Mouse (Mus musculus) layer of hippocampus, adult 9-11 months (tissue): ENCODE data around the gene Enpp7.
A peak's percentile ranks its signal among the peaks of the same experiment; 100 is the strongest.

ENCODE experiments used
- DNase-seq: peaks from one replicate; pipeline ENCODE4 v3.0.0; 2022

Enpp7 gene

DNA sequence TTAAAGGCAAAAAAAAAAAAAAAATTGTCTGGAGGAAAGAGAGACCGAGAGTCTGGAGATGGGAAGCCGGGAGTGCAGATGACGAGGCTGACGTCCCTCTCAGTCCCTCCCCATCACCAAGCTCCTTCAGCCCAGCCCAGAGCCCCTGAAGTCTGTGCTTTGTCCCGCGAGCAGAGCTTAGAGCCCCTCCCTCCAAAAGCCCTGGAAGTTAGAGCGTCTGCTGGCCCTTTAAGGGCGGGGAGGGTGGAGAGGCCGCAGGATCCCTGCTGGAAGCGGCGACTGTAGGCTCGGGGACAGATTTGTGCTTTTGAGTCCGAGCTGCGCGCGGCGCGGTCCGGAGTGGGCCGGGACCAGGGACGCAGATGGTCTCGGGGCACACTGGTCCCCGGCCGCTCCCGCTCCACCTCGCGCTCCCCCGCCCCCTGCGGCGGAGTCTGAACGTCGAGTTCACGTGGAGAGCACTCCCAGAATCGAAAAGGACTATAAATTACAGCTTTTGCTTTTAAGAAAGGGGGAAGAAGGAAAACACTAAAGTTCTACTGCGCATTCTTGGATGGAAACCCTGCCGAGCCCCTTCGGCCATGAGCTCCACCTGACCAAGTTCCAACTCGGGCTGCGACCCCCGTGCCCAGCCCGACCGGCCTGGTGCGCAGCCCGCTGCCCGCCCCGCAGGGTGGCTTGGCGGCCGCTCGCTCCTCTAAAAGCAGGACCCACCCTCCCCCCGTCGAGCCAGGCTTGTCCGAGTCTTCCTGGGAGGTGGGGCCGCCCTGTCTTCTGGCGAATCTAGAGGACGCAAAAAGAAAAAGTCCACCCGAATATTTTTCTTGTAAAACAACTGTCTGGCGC, 49.2 kb downstream of the Enpp7 start:
- no peak for DNase-seq

DNA sequence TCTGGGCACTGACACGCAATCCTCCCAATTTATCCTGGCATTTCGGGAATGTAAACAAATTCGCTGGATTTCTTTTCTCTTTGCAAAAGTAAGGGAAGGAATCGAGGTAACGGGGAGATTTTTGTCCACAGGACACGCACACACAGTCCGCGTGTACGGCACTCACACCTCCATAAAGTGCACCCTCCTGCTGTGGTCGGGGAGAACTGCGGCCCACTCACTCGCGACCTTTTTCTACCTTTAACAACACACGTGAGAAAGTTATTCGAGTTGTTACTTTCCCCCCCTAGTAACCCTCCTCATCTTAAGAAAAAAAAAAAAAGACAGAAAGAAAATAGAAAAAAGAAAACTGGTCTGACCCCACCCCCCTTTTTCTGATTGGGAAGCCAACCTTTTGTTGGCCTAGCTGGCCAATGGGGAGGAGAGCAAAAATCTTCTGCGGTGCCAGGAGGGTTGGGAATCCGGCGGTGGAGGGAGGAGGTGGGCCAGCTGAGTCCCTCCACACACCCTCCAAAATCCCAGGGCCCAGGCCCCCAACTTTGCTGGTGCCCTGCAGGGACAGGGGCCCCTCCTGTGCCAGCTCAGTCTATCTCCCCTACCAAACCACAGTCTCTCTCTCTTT, 49.9 kb downstream of the Enpp7 start:
- no peak for DNase-seq

- DNase-seq = no peak
These were observed 50.9 kb downstream of the Enpp7 start for GRCm38 (mm10) chr11:119038744-119039484.

DNA sequence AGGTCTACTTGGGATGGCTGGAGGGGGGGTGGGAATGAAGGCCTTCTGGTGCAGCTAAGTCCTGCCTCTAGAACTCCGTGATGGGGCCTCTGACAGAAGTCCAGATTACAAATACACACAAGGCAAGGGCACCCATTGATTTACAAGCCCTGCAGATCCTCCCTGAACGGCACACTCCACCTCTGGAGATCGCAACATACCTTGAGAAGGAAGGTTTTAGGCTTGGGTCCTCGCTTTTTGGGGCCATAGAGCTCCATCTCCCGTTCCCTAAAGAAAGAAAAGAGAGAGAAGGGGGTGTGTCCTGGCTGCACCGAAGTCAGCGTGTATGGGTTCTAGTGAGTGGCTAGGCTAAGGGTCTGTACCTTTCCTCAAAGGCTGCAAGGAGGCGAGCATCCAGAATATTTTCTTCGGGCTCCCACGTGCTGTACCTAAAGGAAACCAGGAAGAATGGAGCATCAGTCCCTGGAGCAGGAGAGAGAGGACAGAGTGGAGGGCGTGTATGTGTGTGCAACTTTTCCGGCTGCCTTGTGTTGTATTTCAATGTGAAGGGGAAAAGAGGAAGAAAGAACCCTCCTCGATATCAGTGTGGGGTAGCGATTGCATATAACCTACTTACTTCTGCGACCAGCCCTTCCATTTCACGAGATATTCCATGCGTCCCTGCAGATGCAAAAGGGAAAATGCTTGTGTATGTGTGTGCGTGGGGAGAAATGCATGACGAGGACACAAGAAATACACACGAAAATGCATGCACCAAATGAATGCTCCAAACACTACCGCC, 51.9 kb downstream of the Enpp7 start:
- DNase-seq = no peak

DNA sequence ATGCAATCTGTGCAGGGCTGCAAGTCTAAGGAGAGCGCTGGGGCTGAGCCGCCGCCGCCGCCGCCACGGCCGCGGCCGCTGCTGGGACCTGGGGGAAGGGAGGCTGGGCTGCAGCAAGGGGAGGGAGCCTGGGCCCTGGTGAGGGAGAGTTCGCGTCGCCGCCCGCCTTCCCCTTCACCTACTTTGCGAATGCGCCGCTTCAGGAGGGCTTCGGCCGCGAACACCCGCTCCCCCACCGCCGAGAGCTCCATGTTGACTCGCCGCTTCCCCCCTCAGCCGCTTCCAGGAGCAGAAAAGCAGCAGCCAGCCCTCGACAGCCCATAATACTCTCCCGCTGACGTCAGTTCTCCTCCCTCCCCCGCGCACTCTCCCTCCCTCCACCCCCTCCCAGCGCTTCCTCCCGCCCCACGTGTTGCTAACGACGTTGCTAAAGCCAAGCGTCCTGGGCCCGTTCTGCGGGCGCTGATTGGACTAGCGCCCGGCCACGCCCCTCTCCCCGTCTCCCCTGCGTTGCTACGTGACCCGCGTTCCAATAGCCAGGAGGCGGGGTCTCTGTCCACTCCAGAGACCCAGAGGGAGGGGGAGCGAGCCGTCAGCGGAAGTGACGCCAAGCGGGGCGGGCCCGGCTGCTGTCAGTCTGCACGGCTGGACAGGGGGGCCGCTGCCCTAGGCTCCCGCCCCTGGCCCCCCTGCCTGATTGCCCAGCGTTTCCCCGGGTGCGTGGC, 52.8 kb downstream of the Enpp7 start, which contains the start of gene Cbx8:
TSS of gene Cbx8 (minus strand) at position 370 of the 725 bp plus-strand sequence.
- peak; percentile 99 for DNase-seq

DNA sequence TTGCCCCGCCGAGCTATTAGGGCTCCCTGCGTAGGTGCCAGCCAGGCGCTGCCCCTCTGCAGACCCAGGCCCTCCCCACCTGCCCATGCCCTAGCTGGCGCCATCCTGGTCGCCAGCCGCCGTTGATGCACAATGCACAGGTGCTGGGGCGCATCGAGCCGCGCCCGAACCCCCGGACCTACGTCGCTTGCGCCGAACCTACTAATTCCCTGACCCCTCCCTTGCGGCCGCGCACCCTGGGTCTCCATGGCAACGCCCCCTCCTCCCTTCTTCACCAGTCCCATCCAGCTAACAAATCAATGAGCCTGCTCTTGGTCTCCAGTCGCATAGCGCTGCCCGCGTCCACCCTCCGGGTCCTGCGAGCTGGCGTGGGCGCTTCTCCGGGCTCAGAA, 53.3 kb downstream of the Enpp7 start:
- DNase-seq = no peak

- DNase-seq = no peak
These were observed 53.9 kb downstream of the Enpp7 start for GRCm38 (mm10) chr11:119041750-119042465.
